Mouse (Mus musculus): Measurements from ENCODE around the gene Nfatc3. TPM values are rescaled to one million over a fixed set of nuclear protein-coding genes. Genes with fewer than 3 reads are reported as not detected.

The Nfatc3 gene
- polyA plus RNA-seq, 1 experiment from 2014 or later: 7.3 TPM

- peaks cover 61% of the 10 kb centered on the region for H3K36me3 ChIP-seq (replicated peaks)
Measured at GRCm38 (mm10) chr8:106163251-106163650, 104.6 kb downstream of the Nfatc3 start.

GRCm38 (mm10) chr8:106165460-106165859 lies 106.8 kb downstream of the Nfatc3 start:
- Histone ChIP-seq H3K4me3 (no peak overlapping the region), H3K4me1 (peaks cover 16% of the 10 kb centered on the region), H3K27me3 (replicated peaks; ENCODE audit: low read depth, poor library complexity, severe bottlenecking) (no peaks in the 10 kb centered on the region), H3K27ac (replicated peaks) (no peak overlapping the region), H3K9me3 (no peaks in the 10 kb centered on the region), H3K36me3 (replicated peaks) (peaks cover 43% of the 10 kb centered on the region)
- peak; percentile 73 for DNase-seq (ENCODE audit: low spot score)
- WGBS: 50% methylated on average over 4 of the region's 4 CpGs

More at GRCm38 (mm10) chr8:106163251-106163650, 104.6 kb downstream of the Nfatc3 start:
- WGBS: 94% methylated on average over 9 of the region's 9 CpGs
- no peak overlapping the region for H3K4me3 ChIP-seq
- H3K4me1 ChIP-seq: peaks cover 3% of the 10 kb centered on the region
- no peaks in the 10 kb centered on the region for H3K27me3 ChIP-seq (replicated peaks; ENCODE audit: low read depth, poor library complexity, severe bottlenecking)
- H3K9me3 ChIP-seq: no peaks in the 10 kb centered on the region
- no peak overlapping the region for H3K27ac ChIP-seq (replicated peaks)
- DNase-seq (ENCODE audit: low spot score): no peak

- peak within 1 kb of the TSS; percentile 98 for H3K27ac ChIP-seq (replicated peaks)
- peaks cover 21% of the 10 kb centered on the region for H3K36me3 ChIP-seq (replicated peaks)
- DNase-seq (ENCODE audit: low spot score): peak; percentile 89
- H3K4me3 ChIP-seq: peak within 1 kb of the TSS; percentile 97
- no peaks in the 10 kb centered on the region for H3K27me3 ChIP-seq (replicated peaks; ENCODE audit: low read depth, poor library complexity, severe bottlenecking)
- peaks cover 16% of the 10 kb centered on the region for H3K4me1 ChIP-seq
- WGBS: under 1% methylated on average over 59 of the region's 59 CpGs
- H3K9me3 ChIP-seq: no peaks in the 10 kb centered on the region
Measured at GRCm38 (mm10) chr8:106168356-106169016, 109.8 kb downstream of the Nfatc3 start, which contains the start of gene Slc7a6. Gene Slc7a6 (plus strand): TSS chr8:106168857.

GRCm38 (mm10) chr8:106169017-106169933 lies 110.6 kb downstream of the Nfatc3 start:
- H3K27ac ChIP-seq (replicated peaks): peak overlapping the region; percentile 98
- peaks cover 16% of the 10 kb centered on the region for H3K4me1 ChIP-seq
- no peaks in the 10 kb centered on the region for H3K9me3 ChIP-seq
- peak; percentile 67 for DNase-seq (ENCODE audit: low spot score)
- peaks cover 13% of the 10 kb centered on the region for H3K36me3 ChIP-seq (replicated peaks)
- peak overlapping the region; percentile 97 for H3K4me3 ChIP-seq
- 3% methylated on average over 54 of the region's 54 CpGs for WGBS
- H3K27me3 ChIP-seq (replicated peaks; ENCODE audit: low read depth, poor library complexity, severe bottlenecking): no peaks in the 10 kb centered on the region

- Histone ChIP-seq H3K27ac (replicated peaks) (peak overlapping the region; percentile 98; the same call in 1 of the 2 replicates), H3K9me3 (no peaks in the 10 kb centered on the region), H3K27me3 (replicated peaks; ENCODE audit: low read depth, poor library complexity, severe bottlenecking) (no peaks in the 10 kb centered on the region), H3K36me3 (replicated peaks) (peaks cover 8% of the 10 kb centered on the region), H3K4me3 (peak overlapping the region; percentile 97), H3K4me1 (peaks cover 16% of the 10 kb centered on the region)
- WGBS: 54% methylated on average over 6 of the region's 6 CpGs
- no peak for DNase-seq (ENCODE audit: low spot score)
Measured at GRCm38 (mm10) chr8:106169934-106170480, 111.4 kb downstream of the Nfatc3 start.

GRCm38 (mm10) chr8:106173566-106173965 lies 114.9 kb downstream of the Nfatc3 start:
- no peak for DNase-seq (ENCODE audit: low spot score)
- Histone ChIP-seq H3K36me3 (replicated peaks) (peaks cover 8% of the 10 kb centered on the region), H3K27me3 (replicated peaks; ENCODE audit: low read depth, poor library complexity, severe bottlenecking) (no peaks in the 10 kb centered on the region), H3K27ac (replicated peaks) (no peak overlapping the region), H3K4me3 (no peak overlapping the region), H3K4me1 (peaks cover 34% of the 10 kb centered on the region), H3K9me3 (no peaks in the 10 kb centered on the region)
- WGBS: 94% methylated on average over 3 of the region's 3 CpGs

- no peak for DNase-seq (ENCODE audit: low spot score)
- H3K27ac ChIP-seq (replicated peaks): no peak overlapping the region
- 53% methylated on average over 1 of the region's 1 CpGs for WGBS
- no peak overlapping the region for H3K4me3 ChIP-seq
- H3K4me1 ChIP-seq: peaks cover 26% of the 10 kb centered on the region
- H3K9me3 ChIP-seq: no peaks in the 10 kb centered on the region
- peaks cover 31% of the 10 kb centered on the region for H3K36me3 ChIP-seq (replicated peaks)
- no peaks in the 10 kb centered on the region for H3K27me3 ChIP-seq (replicated peaks; ENCODE audit: low read depth, poor library complexity, severe bottlenecking)
Measured at GRCm38 (mm10) chr8:106176891-106177290, 118.3 kb downstream of the Nfatc3 start.

GRCm38 (mm10) chr8:106177594-106177993 lies 119.0 kb downstream of the Nfatc3 start:
- peaks cover 37% of the 10 kb centered on the region for H3K36me3 ChIP-seq (replicated peaks)
- no peaks in the 10 kb centered on the region for H3K9me3 ChIP-seq
- 89% methylated on average over 1 of the region's 1 CpGs for WGBS
- peaks cover 26% of the 10 kb centered on the region for H3K4me1 ChIP-seq
- no peak overlapping the region for H3K27ac ChIP-seq (replicated peaks)
- H3K27me3 ChIP-seq (replicated peaks; ENCODE audit: low read depth, poor library complexity, severe bottlenecking): no peaks in the 10 kb centered on the region
- no peak for DNase-seq (ENCODE audit: low spot score)
- no peak overlapping the region for H3K4me3 ChIP-seq

- Histone ChIP-seq H3K4me3 (no peak overlapping the region), H3K4me1 (peaks cover 26% of the 10 kb centered on the region), H3K36me3 (replicated peaks) (peaks cover 38% of the 10 kb centered on the region), H3K27ac (replicated peaks) (no peak overlapping the region), H3K9me3 (no peaks in the 10 kb centered on the region), H3K27me3 (replicated peaks; ENCODE audit: low read depth, poor library complexity, severe bottlenecking) (no peaks in the 10 kb centered on the region)
- 79% methylated on average over 2 of the region's 2 CpGs for WGBS
- DNase-seq (ENCODE audit: low spot score): no peak
Measured at GRCm38 (mm10) chr8:106178428-106178827, 119.8 kb downstream of the Nfatc3 start.

Other genes with a start within 250 kb of the Nfatc3 start
- gene Ranbp10, start 231.5 kb upstream of the Nfatc3 start, polyA plus RNA-seq (2016; fragmentation: Nextera tagmentation; extraction: Ambion mirVana): 11.4 and 12.1 TPM in 2 replicates
- 0.19 and 0.40 TPM in 2 replicates for gene Tsnaxip1, start 231.1 kb upstream of the Nfatc3 start, polyA plus RNA-seq (2016; fragmentation: Nextera tagmentation; extraction: Ambion mirVana)
- gene Cenpt, start 205.6 kb upstream of the Nfatc3 start, polyA plus RNA-seq (2016; fragmentation: Nextera tagmentation; extraction: Ambion mirVana): 49.6 and 51.2 TPM in 2 replicates
- gene Thap11, start 203.7 kb upstream of the Nfatc3 start, polyA plus RNA-seq (2016; fragmentation: Nextera tagmentation; extraction: Ambion mirVana): 82.1 and 83.0 TPM in 2 replicates
- gene Nutf2, start 198.3 kb upstream of the Nfatc3 start, polyA plus RNA-seq (2016; fragmentation: Nextera tagmentation; extraction: Ambion mirVana): 394 and 398 TPM in 2 replicates
- gene Edc4, start 178.0 kb upstream of the Nfatc3 start, polyA plus RNA-seq (2016; fragmentation: Nextera tagmentation; extraction: Ambion mirVana): 69.8 and 78.4 TPM in 2 replicates
- 0.35 and 0.54 TPM in 2 replicates for gene Nrn1l, start 165.3 kb upstream of the Nfatc3 start, polyA plus RNA-seq (2016; fragmentation: Nextera tagmentation; extraction: Ambion mirVana)
- 35.9 and 38.1 TPM in 2 replicates for gene Pskh1, start 158.4 kb upstream of the Nfatc3 start, polyA plus RNA-seq (2016; fragmentation: Nextera tagmentation; extraction: Ambion mirVana)
- gene Ctrl, start 125.0 kb upstream of the Nfatc3 start, polyA plus RNA-seq (2016; fragmentation: Nextera tagmentation; extraction: Ambion mirVana): 1.9 and 2.2 TPM in 2 replicates
- gene Psmb10, start 120.4 kb upstream of the Nfatc3 start, polyA plus RNA-seq (2016; fragmentation: Nextera tagmentation; extraction: Ambion mirVana): 30.5 and 36.8 TPM in 2 replicates
- 1.7 and 2.4 TPM in 2 replicates for gene Lcat, start 115.5 kb upstream of the Nfatc3 start, polyA plus RNA-seq (2016; fragmentation: Nextera tagmentation; extraction: Ambion mirVana)
- gene Slc12a4, start 92.7 kb upstream of the Nfatc3 start, polyA plus RNA-seq (2016; fragmentation: Nextera tagmentation; extraction: Ambion mirVana): 31.0 and 33.9 TPM in 2 replicates
- not detected in 2 replicates for gene Dpep3, start 79.4 kb upstream of the Nfatc3 start, polyA plus RNA-seq (2016; fragmentation: Nextera tagmentation; extraction: Ambion mirVana)
- 21.0 and 24.9 TPM in 2 replicates for gene Dus2, start 67.5 kb upstream of the Nfatc3 start, polyA plus RNA-seq (2016; fragmentation: Nextera tagmentation; extraction: Ambion mirVana)
- not detected in 2 replicates for gene Dpep2nb, start 52.9 kb upstream of the Nfatc3 start, polyA plus RNA-seq (2016; fragmentation: Nextera tagmentation; extraction: Ambion mirVana)
- 22.3 and 23.6 TPM in 2 replicates for gene Ddx28, start 47.0 kb upstream of the Nfatc3 start, polyA plus RNA-seq (2016; fragmentation: Nextera tagmentation; extraction: Ambion mirVana)
- 7.5 and 10.5 TPM in 2 replicates for gene Esrp2, start 78.1 kb downstream of the Nfatc3 start, polyA plus RNA-seq (2016; fragmentation: Nextera tagmentation; extraction: Ambion mirVana)
- 12.8 and 13.8 TPM in 2 replicates for gene Pla2g15, start 91.6 kb downstream of the Nfatc3 start, polyA plus RNA-seq (2016; fragmentation: Nextera tagmentation; extraction: Ambion mirVana)
- gene Slc7a6, start 110.0 kb downstream of the Nfatc3 start, polyA plus RNA-seq (2016; fragmentation: Nextera tagmentation; extraction: Ambion mirVana): 71.6 and 84.5 TPM in 2 replicates
- 37.5 and 39.7 TPM in 2 replicates for gene Slc7a6os, start 152.1 kb downstream of the Nfatc3 start, polyA plus RNA-seq (2016; fragmentation: Nextera tagmentation; extraction: Ambion mirVana)
- gene Prmt7, start 152.1 kb downstream of the Nfatc3 start, polyA plus RNA-seq (2016; fragmentation: Nextera tagmentation; extraction: Ambion mirVana): 75.8 and 80.6 TPM in 2 replicates

Measured in embryonic facial prominence, embryonic 10.5 days (tissue).